Mouse (Mus musculus): ENCODE results near the gene 4930432M17Rik. TPM values are rescaled to one million over a fixed set of nuclear protein-coding genes. Genes with fewer than 3 reads are reported as not detected.

Gene 4930432M17Rik
- polyA plus RNA-seq, 1 experiment, result not detected

DNA sequence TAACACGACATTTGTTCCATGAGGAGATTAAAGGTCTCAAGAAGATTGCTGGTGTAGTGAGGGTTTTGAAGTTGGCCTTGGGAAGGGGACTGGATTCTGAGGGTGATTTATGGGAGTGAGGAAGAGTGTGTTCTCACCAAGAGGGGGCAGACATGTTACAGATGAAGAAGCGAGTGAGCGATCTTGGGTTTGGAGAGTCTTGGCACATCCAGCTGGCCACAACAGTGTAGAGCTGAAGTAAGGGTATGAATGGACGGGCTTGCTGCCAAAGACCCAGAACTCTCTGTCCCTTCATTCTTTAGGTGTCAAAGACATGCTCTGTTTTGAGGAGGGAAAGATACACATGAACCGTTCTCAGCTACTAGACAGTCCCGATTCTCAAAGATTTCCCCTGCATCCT lies 34.2 kb upstream of the 4930432M17Rik start:
- Histone ChIP-seq H3K4me1 (ENCODE audit: control insufficient read depth, insufficient read depth, insufficient read length, low read length) (no peaks in the 10 kb centered on the region; the same call in 1 of the 2 replicates), H3K36me3 (ENCODE audit: control insufficient read depth, insufficient read depth, low read length) (no peaks in the 10 kb centered on the region), H3K27ac (ENCODE audit: insufficient read depth, low read depth, low read length) (no peak overlapping the region), H3K27me3 (ENCODE audit: control insufficient read depth, insufficient read depth, low read length) (no peaks in the 10 kb centered on the region), H3K4me3 (ENCODE audit: low read depth, low read length) (no peak overlapping the region)
- WGBS, result 46% methylated on average over 6 of the region's 6 CpGs
- TF ChIP-seq CTCF (IDR thresholded peaks at IDR 0.05; ENCODE audit: extremely low read depth, insufficient read length, insufficient replicate concordance, low read depth, low read length) (peak; percentile 28; the same call in 1 of the 2 replicates), POLR2A (IDR thresholded peaks at IDR 0.05; ENCODE audit: low read depth, low read length) (no peak)

DNA sequence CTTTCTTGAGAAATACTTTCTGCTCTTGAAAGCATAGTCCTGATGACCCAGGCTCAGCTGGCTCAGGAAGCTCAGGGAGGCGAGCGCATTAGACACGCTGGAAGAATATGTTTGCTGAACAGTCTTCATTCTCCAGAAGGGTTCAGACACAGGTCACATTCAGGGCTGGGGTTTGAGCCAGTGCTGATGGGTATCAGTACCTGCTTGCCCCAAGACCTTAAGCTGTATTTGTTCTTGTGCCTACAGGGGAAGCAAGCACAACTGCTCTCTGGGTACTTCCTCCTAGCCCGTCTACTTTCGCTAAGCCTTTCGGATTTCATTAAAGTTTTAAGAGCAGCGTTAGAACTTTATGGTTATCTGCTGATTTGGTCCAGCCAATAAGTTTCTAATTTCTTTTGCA lies 33.8 kb upstream of the 4930432M17Rik start:
- no peak overlapping the region for H3K4me3 ChIP-seq (ENCODE audit: low read depth, low read length)
- H3K27ac ChIP-seq (ENCODE audit: insufficient read depth, low read depth, low read length), result no peak overlapping the region
- WGBS, result 67% methylated on average over 7 of the region's 7 CpGs
- H3K27me3 ChIP-seq (ENCODE audit: control insufficient read depth, insufficient read depth, low read length), result no peaks in the 10 kb centered on the region
- TF ChIP-seq POLR2A (IDR thresholded peaks at IDR 0.05; ENCODE audit: low read depth, low read length), result no peak
- TF ChIP-seq CTCF (IDR thresholded peaks at IDR 0.05; ENCODE audit: extremely low read depth, insufficient read length, insufficient replicate concordance, low read depth, low read length), result no peak
- H3K4me1 ChIP-seq (ENCODE audit: control insufficient read depth, insufficient read depth, insufficient read length, low read length), result no peaks in the 10 kb centered on the region; the same call in 1 of the 2 replicates
- no peaks in the 10 kb centered on the region for H3K36me3 ChIP-seq (ENCODE audit: control insufficient read depth, insufficient read depth, low read length)

DNA sequence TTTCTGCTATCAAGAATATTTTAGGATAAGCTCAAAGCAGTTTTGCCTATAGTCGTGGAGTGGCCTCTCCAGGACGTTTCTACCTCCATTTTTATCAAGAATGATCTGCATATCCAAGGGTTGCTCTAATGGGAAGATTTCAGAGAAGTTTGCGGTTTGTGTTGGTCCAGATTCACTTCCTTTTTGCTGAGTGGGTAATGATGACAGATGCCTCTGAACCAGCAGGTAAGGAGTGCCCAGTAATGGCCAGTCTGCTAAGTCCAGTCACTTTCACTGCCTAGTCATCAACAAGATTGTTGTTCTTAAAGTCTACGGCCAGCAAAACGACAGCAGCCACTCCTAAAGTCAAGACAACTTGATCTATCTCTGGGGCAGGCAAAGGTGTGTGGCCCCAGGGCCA lies 32.8 kb upstream of the 4930432M17Rik start:
- Histone ChIP-seq H3K27me3 (ENCODE audit: control insufficient read depth, insufficient read depth, low read length) (no peaks in the 10 kb centered on the region), H3K4me3 (ENCODE audit: low read depth, low read length) (no peak overlapping the region), H3K4me1 (ENCODE audit: control insufficient read depth, insufficient read depth, insufficient read length, low read length) (no peaks in the 10 kb centered on the region; the same call in 1 of the 2 replicates), H3K27ac (ENCODE audit: insufficient read depth, low read depth, low read length) (no peak overlapping the region), H3K36me3 (ENCODE audit: control insufficient read depth, insufficient read depth, low read length) (no peaks in the 10 kb centered on the region)
- WGBS, result 76% methylated on average over 5 of the region's 5 CpGs
- TF ChIP-seq CTCF (IDR thresholded peaks at IDR 0.05; ENCODE audit: extremely low read depth, insufficient read length, insufficient replicate concordance, low read depth, low read length) (no peak), POLR2A (IDR thresholded peaks at IDR 0.05; ENCODE audit: low read depth, low read length) (no peak)

DNA sequence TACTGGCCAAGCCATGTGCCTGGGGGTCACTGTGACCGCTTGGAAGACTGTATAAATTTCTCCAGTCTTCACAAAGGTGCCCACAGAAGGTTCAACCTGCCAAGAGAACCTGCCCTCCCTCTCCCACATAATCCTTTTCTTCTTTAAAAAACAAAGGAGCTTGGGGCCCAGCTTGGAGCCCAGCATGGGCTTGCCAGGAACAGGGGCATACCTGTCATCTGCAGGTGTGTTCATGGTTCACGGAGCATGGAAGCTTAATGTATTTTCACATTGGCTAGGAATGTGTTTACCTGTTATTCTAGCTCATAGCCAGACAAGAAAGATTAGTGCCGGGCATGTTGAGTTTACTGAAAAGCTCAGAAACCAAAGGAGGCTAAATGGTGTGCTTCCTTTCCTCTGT lies 32.3 kb upstream of the 4930432M17Rik start:
- Histone ChIP-seq H3K36me3 (ENCODE audit: control insufficient read depth, insufficient read depth, low read length) (no peaks in the 10 kb centered on the region), H3K27ac (ENCODE audit: insufficient read depth, low read depth, low read length) (no peak overlapping the region), H3K4me3 (ENCODE audit: low read depth, low read length) (no peak overlapping the region), H3K27me3 (ENCODE audit: control insufficient read depth, insufficient read depth, low read length) (no peaks in the 10 kb centered on the region), H3K4me1 (ENCODE audit: control insufficient read depth, insufficient read depth, insufficient read length, low read length) (no peaks in the 10 kb centered on the region; the same call in 1 of the 2 replicates)
- WGBS, result 88% methylated on average over 3 of the region's 3 CpGs
- TF ChIP-seq POLR2A (IDR thresholded peaks at IDR 0.05; ENCODE audit: low read depth, low read length) (no peak), CTCF (IDR thresholded peaks at IDR 0.05; ENCODE audit: extremely low read depth, insufficient read length, insufficient replicate concordance, low read depth, low read length) (no peak)

DNA sequence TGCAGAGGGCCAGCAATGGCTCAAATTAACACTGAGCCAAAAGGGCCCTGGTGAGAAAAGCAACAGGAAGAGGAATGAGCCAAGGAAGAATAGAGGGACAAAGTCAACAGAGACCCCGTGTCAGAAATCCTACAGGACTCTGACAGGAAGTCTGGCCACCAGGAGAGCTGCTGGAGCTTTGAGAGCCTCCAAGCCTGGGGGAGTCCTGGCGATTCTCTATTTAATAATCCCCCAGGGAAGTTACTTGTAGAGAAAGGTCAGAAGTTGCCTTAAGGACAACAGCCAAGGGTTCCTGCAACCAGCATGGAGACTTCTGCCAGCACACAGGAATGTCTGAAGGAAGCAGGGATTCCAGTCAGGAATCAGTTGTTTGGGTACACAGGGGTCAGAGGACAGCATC lies 30.0 kb upstream of the 4930432M17Rik start:
- no peak overlapping the region for H3K27ac ChIP-seq (ENCODE audit: insufficient read depth, low read depth, low read length)
- no peaks in the 10 kb centered on the region for H3K36me3 ChIP-seq (ENCODE audit: control insufficient read depth, insufficient read depth, low read length)
- H3K27me3 ChIP-seq (ENCODE audit: control insufficient read depth, insufficient read depth, low read length), result no peaks in the 10 kb centered on the region
- WGBS, result 46% methylated on average over 2 of the region's 2 CpGs
- no peak overlapping the region for H3K4me3 ChIP-seq (ENCODE audit: low read depth, low read length)
- H3K4me1 ChIP-seq (ENCODE audit: control insufficient read depth, insufficient read depth, insufficient read length, low read length), result no peaks in the 10 kb centered on the region; the same call in 1 of the 2 replicates
- TF ChIP-seq POLR2A (IDR thresholded peaks at IDR 0.05; ENCODE audit: low read depth, low read length) (no peak), CTCF (IDR thresholded peaks at IDR 0.05; ENCODE audit: extremely low read depth, insufficient read length, insufficient replicate concordance, low read depth, low read length) (no peak)

DNA sequence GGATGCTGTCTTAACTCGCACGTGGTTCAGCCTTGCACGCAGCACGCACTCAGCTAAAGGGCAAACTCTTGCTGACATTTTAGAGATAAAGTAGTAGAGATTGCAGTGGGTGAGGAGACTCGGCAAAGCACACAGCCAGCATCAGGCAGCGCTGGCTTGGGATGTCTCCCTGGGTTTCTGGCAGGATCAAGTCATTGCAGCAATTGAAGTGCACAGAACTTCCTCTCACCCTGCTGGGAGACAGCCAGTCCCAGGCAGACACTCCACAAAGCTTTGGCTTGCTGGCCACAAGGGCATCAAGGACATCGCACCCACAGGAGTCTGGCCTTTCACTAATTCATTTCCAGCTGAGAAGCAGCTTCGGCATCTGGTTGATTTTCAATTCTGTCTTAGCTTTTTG lies 27.3 kb upstream of the 4930432M17Rik start:
- no peaks in the 10 kb centered on the region for H3K36me3 ChIP-seq (ENCODE audit: control insufficient read depth, insufficient read depth, low read length)
- 68% methylated on average over 8 of the region's 8 CpGs for WGBS
- TF ChIP-seq CTCF (IDR thresholded peaks at IDR 0.05; ENCODE audit: extremely low read depth, insufficient read length, insufficient replicate concordance, low read depth, low read length) (no peak), POLR2A (IDR thresholded peaks at IDR 0.05; ENCODE audit: low read depth, low read length) (no peak)
- H3K27me3 ChIP-seq (ENCODE audit: control insufficient read depth, insufficient read depth, low read length), result no peaks in the 10 kb centered on the region
- no peak overlapping the region for H3K27ac ChIP-seq (ENCODE audit: insufficient read depth, low read depth, low read length)
- peaks cover 7% of the 10 kb centered on the region; the same call in 1 of the 2 replicates for H3K4me1 ChIP-seq (ENCODE audit: control insufficient read depth, insufficient read depth, insufficient read length, low read length)
- H3K4me3 ChIP-seq (ENCODE audit: low read depth, low read length), result no peak overlapping the region

DNA sequence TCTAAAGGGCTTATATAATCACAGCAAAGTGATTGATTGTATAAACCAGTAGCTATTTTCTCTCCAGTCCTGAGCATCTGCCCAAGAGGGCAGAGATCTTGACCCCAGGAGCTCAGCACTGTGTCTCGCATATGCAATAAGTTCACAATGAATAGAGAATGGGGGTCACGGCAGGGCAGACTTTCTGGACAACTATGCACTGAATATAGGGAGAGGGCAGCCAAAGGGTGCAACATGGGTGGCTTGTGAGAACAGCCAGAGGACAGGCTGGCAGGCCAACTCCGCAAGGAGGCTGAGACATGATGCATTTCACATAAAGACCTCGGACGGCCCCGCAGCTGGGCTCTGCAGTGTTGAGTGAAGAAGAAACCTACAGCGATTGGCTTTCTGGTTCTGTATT lies 25.1 kb upstream of the 4930432M17Rik start:
- H3K27ac ChIP-seq (ENCODE audit: insufficient read depth, low read depth, low read length), result peak overlapping the region; percentile 36
- TF ChIP-seq POLR2A (IDR thresholded peaks at IDR 0.05; ENCODE audit: low read depth, low read length), result no peak
- TF ChIP-seq CTCF (IDR thresholded peaks at IDR 0.05; ENCODE audit: extremely low read depth, insufficient read length, insufficient replicate concordance, low read depth, low read length), result no peak
- WGBS, result 86% methylated on average over 7 of the region's 7 CpGs

More for the DNA sequence above, 25.1 kb upstream of the 4930432M17Rik start:
- Histone ChIP-seq H3K27me3 (ENCODE audit: control insufficient read depth, insufficient read depth, low read length) (no peaks in the 10 kb centered on the region), H3K36me3 (ENCODE audit: control insufficient read depth, insufficient read depth, low read length) (no peaks in the 10 kb centered on the region), H3K4me1 (ENCODE audit: control insufficient read depth, insufficient read depth, insufficient read length, low read length) (peaks cover 9% of the 10 kb centered on the region; the same call in 1 of the 2 replicates), H3K4me3 (ENCODE audit: low read depth, low read length) (no peak overlapping the region)
